Mouse (Mus musculus) stomach, postnatal 0 days (tissue): ENCODE data around the gene Abhd14a.

Experiments
- CTCF ChIP-seq: IDR thresholded peaks from 2 replicates; pipeline ENCODE4 v1.5.1; 2016; ENCODE audit warnings: antibody characterized with exemption, low read depth, mild to moderate bottlenecking, moderate library complexity
- EP300 ChIP-seq: optimal IDR thresholded peaks from 2 replicates; pipeline ENCODE3; 2016; ENCODE audit warnings: antibody characterized with exemption

DNA sequence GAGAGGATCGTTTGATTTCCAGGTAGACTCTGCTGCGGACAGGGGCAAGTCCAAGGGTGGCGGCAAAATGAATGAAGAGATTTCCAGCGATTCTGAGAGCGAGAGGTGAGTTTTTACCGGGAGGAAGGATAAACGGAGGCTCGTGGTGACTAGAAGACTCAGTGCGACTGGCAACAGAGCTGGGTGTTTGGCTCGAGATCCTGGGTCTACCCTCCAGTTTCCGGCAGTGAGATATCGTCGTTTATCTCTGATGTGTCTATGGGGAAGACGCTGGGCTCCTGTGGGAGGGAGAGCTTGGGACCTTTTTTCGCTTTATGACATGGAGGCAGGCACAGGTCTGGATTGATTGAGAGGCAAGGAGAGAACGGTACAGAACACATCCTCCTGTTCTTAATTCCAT is 30.2 kb upstream of the Abhd14a start:
- TF ChIP-seq CTCF, result no peak
- TF ChIP-seq EP300, result no peak
